Mouse (Mus musculus): ENCODE measurements around the gene Sox6. TPM values are rescaled to one million over a fixed set of nuclear protein-coding genes. Genes with fewer than 3 reads are reported as not detected.

Sox6 gene
- polyA plus RNA-seq, 1 experiment = 6.0 TPM

- H3K27ac ChIP-seq (ENCODE audit: insufficient read depth, low read length) = no peak overlapping the region
- WGBS = 95% methylated on average over 2 of the region's 2 CpGs
- no peaks in the 10 kb centered on the region for H3K27me3 ChIP-seq (ENCODE audit: control insufficient read depth, insufficient read depth, low read length)
- H3K4me1 ChIP-seq (ENCODE audit: control insufficient read depth, insufficient read depth, insufficient read length) = no peaks in the 10 kb centered on the region
- TF ChIP-seq CTCF (IDR thresholded peaks at IDR 0.05; ENCODE audit: extremely low read depth, insufficient read depth, insufficient read length, insufficient replicate concordance) = no peak
- no peak for TF ChIP-seq POLR2A (IDR thresholded peaks at IDR 0.05; ENCODE audit: low read depth, low read length)
- H3K4me3 ChIP-seq (ENCODE audit: extremely low read depth, insufficient read depth, insufficient read length) = no peak overlapping the region
- H3K36me3 ChIP-seq (ENCODE audit: control insufficient read depth, insufficient read depth, low read length) = no peaks in the 10 kb centered on the region
- no peak for DNase-seq (ENCODE audit: low read depth in 1 of 2, low spot score in 2 of 2)
These were observed 170.1 kb downstream of the Sox6 start for GRCm38 (mm10) chr7:115868504-115868903.

- Histone ChIP-seq H3K27me3 (ENCODE audit: control insufficient read depth, insufficient read depth, low read length) (no peaks in the 10 kb centered on the region), H3K4me1 (ENCODE audit: control insufficient read depth, insufficient read depth, insufficient read length) (no peaks in the 10 kb centered on the region), H3K27ac (ENCODE audit: insufficient read depth, low read length) (no peak overlapping the region), H3K36me3 (ENCODE audit: control insufficient read depth, insufficient read depth, low read length) (no peaks in the 10 kb centered on the region), H3K4me3 (ENCODE audit: extremely low read depth, insufficient read depth, insufficient read length) (no peak overlapping the region)
- no peak for TF ChIP-seq POLR2A (IDR thresholded peaks at IDR 0.05; ENCODE audit: low read depth, low read length)
- TF ChIP-seq CTCF (IDR thresholded peaks at IDR 0.05; ENCODE audit: extremely low read depth, insufficient read depth, insufficient read length, insufficient replicate concordance) = no peak
- DNase-seq (ENCODE audit: low read depth in 1 of 2, low spot score in 2 of 2) = no peak
- WGBS = 90% methylated on average over 10 of the region's 10 CpGs
These were observed 170.9 kb downstream of the Sox6 start for GRCm38 (mm10) chr7:115867518-115868270.

- H3K4me3 ChIP-seq (ENCODE audit: extremely low read depth, insufficient read depth, insufficient read length) = no peak overlapping the region
- 85% methylated on average over 9 of the region's 9 CpGs for WGBS
- TF ChIP-seq CTCF (IDR thresholded peaks at IDR 0.05; ENCODE audit: extremely low read depth, insufficient read depth, insufficient read length, insufficient replicate concordance) (no peak), POLR2A (IDR thresholded peaks at IDR 0.05; ENCODE audit: low read depth, low read length) (no peak)
- no peaks in the 10 kb centered on the region for H3K27me3 ChIP-seq (ENCODE audit: control insufficient read depth, insufficient read depth, low read length)
- no peak for DNase-seq (ENCODE audit: low read depth in 1 of 2, low spot score in 2 of 2)
- no peaks in the 10 kb centered on the region for H3K4me1 ChIP-seq (ENCODE audit: control insufficient read depth, insufficient read depth, insufficient read length)
- no peaks in the 10 kb centered on the region for H3K36me3 ChIP-seq (ENCODE audit: control insufficient read depth, insufficient read depth, low read length)
- H3K27ac ChIP-seq (ENCODE audit: insufficient read depth, low read length) = no peak overlapping the region
These were observed 171.7 kb downstream of the Sox6 start for GRCm38 (mm10) chr7:115866698-115867500.

GRCm38 (mm10) chr7:115865979-115866697, 172.5 kb downstream of the Sox6 start:
- Histone ChIP-seq H3K36me3 (ENCODE audit: control insufficient read depth, insufficient read depth, low read length) (no peaks in the 10 kb centered on the region), H3K4me3 (ENCODE audit: extremely low read depth, insufficient read depth, insufficient read length) (no peak overlapping the region), H3K4me1 (ENCODE audit: control insufficient read depth, insufficient read depth, insufficient read length) (no peaks in the 10 kb centered on the region), H3K27ac (ENCODE audit: insufficient read depth, low read length) (no peak overlapping the region), H3K27me3 (ENCODE audit: control insufficient read depth, insufficient read depth, low read length) (no peaks in the 10 kb centered on the region)
- DNase-seq (ENCODE audit: low read depth in 1 of 2, low spot score in 2 of 2) = no peak
- TF ChIP-seq POLR2A (IDR thresholded peaks at IDR 0.05; ENCODE audit: low read depth, low read length) (no peak), CTCF (IDR thresholded peaks at IDR 0.05; ENCODE audit: extremely low read depth, insufficient read depth, insufficient read length, insufficient replicate concordance) (no peak)
- 72% methylated on average over 9 of the region's 9 CpGs for WGBS

GRCm38 (mm10) chr7:115865231-115865630, 173.4 kb downstream of the Sox6 start:
- 93% methylated on average over 6 of the region's 6 CpGs for WGBS

GRCm38 (mm10) chr7:115864411-115864810, 174.2 kb downstream of the Sox6 start:
- Histone ChIP-seq H3K36me3 (ENCODE audit: control insufficient read depth, insufficient read depth, low read length) (no peaks in the 10 kb centered on the region), H3K4me3 (ENCODE audit: extremely low read depth, insufficient read depth, insufficient read length) (no peak overlapping the region), H3K4me1 (ENCODE audit: control insufficient read depth, insufficient read depth, insufficient read length) (no peaks in the 10 kb centered on the region), H3K27ac (ENCODE audit: insufficient read depth, low read length) (no peak overlapping the region), H3K27me3 (ENCODE audit: control insufficient read depth, insufficient read depth, low read length) (no peaks in the 10 kb centered on the region)
- 51% methylated on average over 2 of the region's 2 CpGs for WGBS
- TF ChIP-seq CTCF (IDR thresholded peaks at IDR 0.05; ENCODE audit: extremely low read depth, insufficient read depth, insufficient read length, insufficient replicate concordance) (no peak), POLR2A (IDR thresholded peaks at IDR 0.05; ENCODE audit: low read depth, low read length) (no peak)
- no peak for DNase-seq (ENCODE audit: low read depth in 1 of 2, low spot score in 2 of 2)

More at GRCm38 (mm10) chr7:115865231-115865630, 173.4 kb downstream of the Sox6 start:
- Histone ChIP-seq H3K36me3 (ENCODE audit: control insufficient read depth, insufficient read depth, low read length) (no peaks in the 10 kb centered on the region), H3K4me1 (ENCODE audit: control insufficient read depth, insufficient read depth, insufficient read length) (no peaks in the 10 kb centered on the region), H3K27ac (ENCODE audit: insufficient read depth, low read length) (no peak overlapping the region), H3K4me3 (ENCODE audit: extremely low read depth, insufficient read depth, insufficient read length) (no peak overlapping the region), H3K27me3 (ENCODE audit: control insufficient read depth, insufficient read depth, low read length) (no peaks in the 10 kb centered on the region)
- DNase-seq (ENCODE audit: low read depth in 1 of 2, low spot score in 2 of 2) = no peak
- TF ChIP-seq CTCF (IDR thresholded peaks at IDR 0.05; ENCODE audit: extremely low read depth, insufficient read depth, insufficient read length, insufficient replicate concordance) = no peak
- no peak for TF ChIP-seq POLR2A (IDR thresholded peaks at IDR 0.05; ENCODE audit: low read depth, low read length)
